Mouse (Mus musculus): ENCODE results near the gene Osbpl10. TPM values are rescaled to one million over a fixed set of nuclear protein-coding genes. Genes with fewer than 3 reads are reported as not detected.

Gene Osbpl10
- polyA plus RNA-seq, 1 experiment from 2014 or later, result 9.9 TPM

DNA sequence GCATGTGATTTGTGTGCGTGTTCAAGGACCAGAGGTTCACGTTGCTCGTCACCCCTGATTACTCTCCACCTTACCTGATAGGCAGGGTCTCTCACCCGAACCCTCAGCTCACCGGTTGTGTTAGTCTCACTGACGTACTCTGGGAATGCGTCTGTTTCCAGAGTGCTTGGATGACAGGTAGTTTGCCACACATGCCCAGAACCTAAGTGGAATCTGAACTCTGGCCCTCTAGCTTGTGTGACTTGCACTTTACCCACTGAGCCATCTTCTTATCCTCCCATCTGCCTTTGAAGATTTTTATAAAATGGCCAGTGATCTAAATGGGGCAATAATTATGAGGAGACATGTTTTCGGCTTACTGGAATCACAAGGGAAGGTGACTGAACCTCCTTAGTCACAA is 68.3 kb downstream of the Osbpl10 start:
- DNase-seq (ENCODE audit: low read depth, low spot score), result no peak
- in situ Hi-C loops (cut with MboI; ENCODE audit: low pct_unique_long_range_greater_than_20kb), result no loop called here
- H3K27me3 ChIP-seq, result no peaks in the 10 kb centered on the region
- no peak for TF ChIP-seq CTCF (IDR thresholded peaks at IDR 0.05)
- CTCF ChIA-PET, result no interaction called here
- POLR2A ChIA-PET, result no interaction called here
- no peak for ATAC-seq

DNA sequence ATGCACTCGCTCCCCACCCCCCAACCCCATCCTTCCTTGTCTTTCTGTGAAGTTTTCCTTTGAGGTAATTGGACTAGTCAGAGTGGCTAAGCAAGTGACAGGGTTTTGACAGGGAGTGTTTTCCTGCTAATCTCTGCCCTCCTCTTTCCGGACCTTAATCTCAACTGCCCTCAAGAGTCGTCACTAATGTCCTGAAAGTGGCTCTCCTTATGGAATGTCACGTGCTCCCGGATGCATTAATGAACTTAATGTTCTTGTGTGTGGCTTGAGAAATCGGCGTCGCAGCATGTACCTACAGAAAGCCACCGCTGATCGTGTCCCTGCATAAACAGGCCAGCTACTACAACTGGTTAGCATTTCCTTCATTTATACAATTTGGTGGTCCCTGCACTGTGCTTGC is 70.0 kb downstream of the Osbpl10 start:
- ATAC-seq (no peak), DNase-seq (ENCODE audit: low read depth, low spot score) (no peak)
- CTCF ChIA-PET, result no interaction called here
- in situ Hi-C loops (cut with MboI; ENCODE audit: low pct_unique_long_range_greater_than_20kb), result no loop called here
- TF ChIP-seq CTCF (IDR thresholded peaks at IDR 0.05), result no peak
- POLR2A ChIA-PET, result no interaction called here
- no peaks in the 10 kb centered on the region for H3K27me3 ChIP-seq

DNA sequence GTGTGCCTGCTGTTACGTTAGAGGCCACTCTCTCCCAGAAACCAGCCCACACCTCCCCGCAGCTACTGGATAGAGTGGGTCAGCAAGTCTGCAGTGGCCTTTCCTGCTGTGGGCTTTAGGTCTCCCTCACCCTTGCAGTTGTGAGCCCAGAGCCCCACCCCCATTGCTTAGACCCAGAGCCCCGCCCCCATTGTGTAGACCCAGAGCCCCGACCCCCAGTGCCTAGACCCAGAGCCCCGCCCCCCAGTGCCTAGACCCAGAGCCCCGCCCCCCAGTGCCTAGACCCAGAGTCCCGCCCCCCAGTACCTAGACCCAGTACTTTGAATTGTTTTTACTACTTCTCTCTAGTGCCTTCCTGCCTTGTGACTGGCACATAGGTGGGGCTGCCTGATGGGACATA is 70.5 kb downstream of the Osbpl10 start:
- no peaks in the 10 kb centered on the region for H3K27me3 ChIP-seq
- ATAC-seq (no peak), DNase-seq (ENCODE audit: low read depth, low spot score) (no peak)
- TF ChIP-seq CTCF (IDR thresholded peaks at IDR 0.05), result no peak
- CTCF ChIA-PET, result no interaction called here
- POLR2A ChIA-PET, result no interaction called here
- in situ Hi-C loops (cut with MboI; ENCODE audit: low pct_unique_long_range_greater_than_20kb), result no loop called here

DNA sequence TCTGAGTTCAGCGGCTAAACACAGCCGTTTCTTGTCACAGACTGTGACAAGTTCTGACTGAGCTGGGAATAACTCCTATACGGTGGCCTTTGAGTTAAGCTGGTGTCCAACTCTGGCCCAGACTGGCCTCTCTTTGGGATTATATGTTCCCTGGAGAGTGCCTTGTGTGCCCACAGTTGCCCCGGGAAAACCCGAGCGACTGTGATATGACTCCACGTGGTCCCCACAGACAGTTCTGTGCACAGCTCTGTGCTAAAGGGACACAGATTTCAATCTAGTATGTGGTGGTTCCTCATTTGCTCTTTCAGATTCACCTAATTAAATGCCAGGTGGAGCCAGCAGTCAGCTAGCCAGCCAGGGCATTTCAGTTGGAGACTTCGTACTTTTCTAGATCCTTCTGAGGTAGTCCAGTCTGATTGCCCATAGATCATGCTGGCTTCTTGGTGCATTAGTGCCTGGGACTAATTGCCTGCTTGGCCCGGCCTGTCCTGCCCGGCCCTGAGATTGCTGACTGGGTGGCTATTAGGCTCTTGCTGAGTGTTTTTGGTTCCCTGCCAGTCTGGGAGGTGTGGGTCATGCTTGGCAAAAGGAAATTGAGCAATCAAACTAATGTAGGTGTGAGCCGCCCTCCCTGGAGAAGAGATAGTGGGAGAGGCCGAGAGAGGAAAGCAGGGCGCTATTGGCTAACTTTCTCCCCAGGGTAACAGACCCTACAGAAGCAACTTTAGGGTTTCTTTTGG is 71.8 kb downstream of the Osbpl10 start:
- ChIA-PET CTCF (interaction anchor here (1.2 kb wide), 1 partner anchor 11 kb away, joined by 3 read pairs; no protein-coding TSS in a partner anchor), POLR2A (no interaction called here)
- TF ChIP-seq CTCF (IDR thresholded peaks at IDR 0.05), result no peak
- no peaks in the 10 kb centered on the region for H3K27me3 ChIP-seq
- peak; percentile 73 for ATAC-seq
- no peak for DNase-seq (ENCODE audit: low read depth, low spot score)
- in situ Hi-C loops (cut with MboI; ENCODE audit: low pct_unique_long_range_greater_than_20kb), result no loop called here

DNA sequence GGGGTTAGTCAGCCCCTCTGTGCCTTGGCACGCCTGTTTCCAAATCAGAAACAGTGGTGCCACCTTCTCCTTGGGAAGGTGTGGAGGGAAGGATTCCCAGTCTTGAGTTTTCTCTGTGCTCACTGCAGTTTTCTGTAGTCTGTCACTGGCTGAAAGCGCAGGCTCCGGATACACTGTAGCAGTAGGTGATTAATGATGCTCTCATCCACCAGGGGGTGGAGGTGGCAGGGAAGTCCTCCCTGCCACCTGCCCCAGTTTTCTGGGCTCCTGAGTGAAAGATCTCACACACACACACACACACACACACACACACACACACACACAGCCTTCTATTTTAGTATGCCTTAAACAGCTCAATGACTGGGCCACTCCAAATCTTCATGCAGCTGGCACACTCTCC is 73.6 kb downstream of the Osbpl10 start:
- ChIA-PET POLR2A (no interaction called here), CTCF (no interaction called here)
- no peak for TF ChIP-seq CTCF (IDR thresholded peaks at IDR 0.05)
- in situ Hi-C loops (cut with MboI; ENCODE audit: low pct_unique_long_range_greater_than_20kb), result no loop called here
- H3K27me3 ChIP-seq, result no peaks in the 10 kb centered on the region
- DNase-seq (ENCODE audit: low read depth, low spot score) (no peak), ATAC-seq (no peak)

DNA sequence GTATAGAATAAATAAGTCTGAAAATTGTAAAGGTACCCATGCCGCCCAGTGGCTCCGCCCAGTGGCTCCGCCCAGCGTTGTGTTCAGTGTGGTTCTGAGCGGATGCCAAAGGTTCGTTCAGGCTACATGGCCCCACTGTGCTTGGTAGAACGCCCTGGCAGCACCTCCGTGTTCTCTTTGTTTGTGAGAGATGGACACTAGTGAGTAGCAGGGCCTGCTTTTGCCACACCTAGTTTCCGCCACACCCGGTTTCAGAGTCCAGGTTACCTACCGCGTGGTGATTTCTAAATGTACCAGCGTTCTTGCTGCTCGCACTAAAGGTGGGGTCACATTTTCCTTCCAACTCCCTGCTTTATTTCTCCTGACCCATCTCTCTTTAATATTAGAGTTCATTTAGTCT is 75.4 kb downstream of the Osbpl10 start:
- in situ Hi-C loops (cut with MboI; ENCODE audit: low pct_unique_long_range_greater_than_20kb), result no loop called here
- no peak for ATAC-seq
- POLR2A ChIA-PET, result no interaction called here
- DNase-seq (ENCODE audit: low read depth, low spot score), result no peak
- no peak for TF ChIP-seq CTCF (IDR thresholded peaks at IDR 0.05)
- H3K27me3 ChIP-seq, result no peaks in the 10 kb centered on the region
- CTCF ChIA-PET, result no interaction called here

DNA sequence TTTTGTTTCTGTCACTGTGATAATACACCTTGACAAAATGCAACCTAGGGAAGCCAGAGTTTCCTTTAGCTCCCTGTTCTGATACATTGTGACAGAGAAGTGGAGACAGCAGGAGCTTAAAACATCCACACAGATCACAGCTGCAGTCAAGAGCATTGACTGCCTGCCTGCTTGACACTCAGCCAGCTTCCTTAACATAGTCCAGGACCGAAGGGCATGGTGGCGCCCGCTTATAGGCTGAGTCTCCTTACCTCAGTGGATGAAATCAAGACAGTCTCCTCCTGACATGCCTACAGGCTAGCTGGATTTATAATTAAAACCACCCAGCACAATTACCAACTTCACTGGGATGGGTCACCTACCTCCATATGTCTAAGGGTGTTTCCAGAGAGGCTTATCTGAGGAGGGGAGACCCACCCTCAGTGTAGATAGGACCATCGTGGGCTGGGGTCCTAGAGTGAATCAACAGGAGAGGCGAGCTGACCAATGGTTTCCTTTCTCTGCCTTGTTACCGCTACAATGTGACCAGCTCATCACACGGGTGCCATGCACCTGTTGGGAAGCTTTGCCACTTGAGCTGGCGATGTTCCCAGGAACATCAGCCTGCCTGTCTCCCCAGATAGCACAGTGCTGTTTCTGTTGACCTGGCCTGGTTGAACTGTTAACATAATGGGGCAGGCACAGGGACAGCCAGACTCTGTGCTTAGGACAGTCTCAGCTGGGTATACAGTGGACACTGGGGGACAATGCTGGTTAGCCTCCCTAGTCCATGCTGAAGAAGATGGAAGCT is 76.9 kb downstream of the Osbpl10 start:
- CTCF ChIA-PET, result interaction anchor here (1.1 kb wide), 1 partner anchor 11 kb away, joined by 3 read pairs; no protein-coding TSS in a partner anchor
- in situ Hi-C loops (cut with MboI; ENCODE audit: low pct_unique_long_range_greater_than_20kb), result no loop called here
- H3K27me3 ChIP-seq, result no peaks in the 10 kb centered on the region
- no peak for TF ChIP-seq CTCF (IDR thresholded peaks at IDR 0.05)
- POLR2A ChIA-PET, result no interaction called here
- ATAC-seq (no peak), DNase-seq (ENCODE audit: low read depth, low spot score) (no peak)

DNA sequence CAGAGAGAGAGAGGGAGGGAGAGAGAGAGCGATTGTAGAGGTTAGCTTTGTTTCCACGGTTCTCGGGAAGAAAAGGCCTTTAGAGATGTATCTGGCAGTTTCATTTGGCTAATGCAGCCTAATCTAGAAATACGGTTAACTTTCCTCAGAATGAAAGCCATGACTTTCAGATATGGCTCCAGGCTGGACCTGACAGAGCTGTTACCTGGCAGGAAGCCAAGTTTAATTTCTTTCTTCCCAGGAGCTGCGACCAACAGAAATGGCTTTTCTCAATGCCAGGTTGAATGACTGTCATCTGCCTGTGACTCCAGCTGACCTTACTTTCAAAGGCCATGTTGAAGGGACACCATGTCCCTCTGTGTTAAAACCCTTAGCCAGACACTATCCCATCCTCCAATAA is 80.4 kb downstream of the Osbpl10 start:
- in situ Hi-C loops (cut with MboI; ENCODE audit: low pct_unique_long_range_greater_than_20kb), result no loop called here
- ATAC-seq, result no peak
- CTCF ChIA-PET, result no interaction called here
- TF ChIP-seq CTCF (IDR thresholded peaks at IDR 0.05), result no peak
- H3K27me3 ChIP-seq, result no peaks in the 10 kb centered on the region
- DNase-seq (ENCODE audit: low read depth, low spot score), result no peak
- POLR2A ChIA-PET, result interaction anchor here (0.6 kb wide), 1 partner anchor 339 kb away, joined by 3 read pairs; no protein-coding TSS in a partner anchor

DNA sequence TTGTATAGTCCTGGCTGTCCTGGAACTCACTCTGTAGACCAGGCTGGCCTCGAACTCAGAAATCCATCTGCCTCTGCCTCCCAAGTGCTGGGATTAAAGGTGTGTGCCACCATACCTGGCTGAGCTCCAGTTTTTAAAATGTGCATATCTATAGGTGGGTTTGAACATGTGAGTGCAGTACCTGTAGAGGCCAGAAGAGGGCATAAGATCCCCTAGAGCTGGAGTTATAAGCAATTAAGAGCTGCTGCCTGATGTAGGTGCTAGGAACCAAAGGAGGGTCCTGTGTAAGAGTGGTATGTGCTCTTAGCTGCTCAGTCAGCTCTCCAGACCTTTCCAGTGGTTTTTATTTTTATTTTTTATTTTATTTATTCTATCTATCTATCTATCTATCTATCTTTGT is 86.5 kb downstream of the Osbpl10 start:
- no peak for ATAC-seq
- TF ChIP-seq CTCF (IDR thresholded peaks at IDR 0.05), result no peak
- no peaks in the 10 kb centered on the region for H3K27me3 ChIP-seq
- POLR2A ChIA-PET, result no interaction called here
- in situ Hi-C loops (cut with MboI; ENCODE audit: low pct_unique_long_range_greater_than_20kb), result no loop called here
- DNase-seq (ENCODE audit: low read depth, low spot score), result no peak
- CTCF ChIA-PET, result no interaction called here

DNA sequence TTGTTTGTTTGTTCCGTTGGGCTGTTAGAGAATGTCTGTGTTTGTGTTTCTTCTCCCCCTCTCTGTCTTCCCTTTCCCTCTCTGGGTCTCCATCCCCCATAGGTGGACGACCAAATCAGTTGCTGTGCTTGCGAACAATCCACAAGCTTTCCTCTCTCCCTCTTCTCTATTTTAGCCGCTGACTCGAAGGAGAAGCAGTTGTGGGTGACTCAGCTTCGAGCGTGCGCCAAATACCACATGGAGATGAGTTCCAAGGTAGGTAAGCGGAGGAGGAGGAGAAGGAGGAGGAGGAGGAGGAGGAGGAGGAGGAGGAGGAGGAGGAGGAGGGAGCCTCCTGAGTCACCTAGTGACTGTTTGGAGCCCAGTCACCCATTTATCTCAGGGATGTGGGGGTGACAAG is 88.7 kb downstream of the Osbpl10 start:
- ChIA-PET CTCF (no interaction called here), POLR2A (interaction anchor here (1.0 kb wide), 1 partner anchor 14 kb away, joined by 3 read pairs; no protein-coding TSS in a partner anchor)
- no peaks in the 10 kb centered on the region for H3K27me3 ChIP-seq
- DNase-seq (ENCODE audit: low read depth, low spot score) (no peak), ATAC-seq (peak; percentile 31)
- in situ Hi-C loops (cut with MboI; ENCODE audit: low pct_unique_long_range_greater_than_20kb), result no loop called here
- no peak for TF ChIP-seq CTCF (IDR thresholded peaks at IDR 0.05)

DNA sequence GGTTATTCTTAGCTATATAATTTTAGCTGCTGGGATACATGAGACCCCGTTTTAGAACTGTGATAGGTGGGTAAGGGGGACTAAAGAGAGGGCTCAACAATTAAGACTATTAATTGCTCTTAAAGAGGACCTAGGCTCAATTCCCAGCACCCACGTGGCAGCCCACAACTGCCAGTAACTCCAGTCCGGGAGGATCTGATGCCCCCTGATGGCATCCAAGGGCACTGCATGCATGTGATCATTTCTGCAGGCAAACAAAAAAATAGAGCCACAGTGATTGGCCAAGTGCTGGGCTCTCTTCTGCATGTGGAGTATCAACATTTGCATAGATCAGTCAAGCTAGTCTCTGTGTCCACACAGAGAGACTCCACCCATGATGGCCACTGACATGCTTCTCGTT is 96.8 kb downstream of the Osbpl10 start:
- in situ Hi-C loops (cut with MboI; ENCODE audit: low pct_unique_long_range_greater_than_20kb), result no loop called here
- no peaks in the 10 kb centered on the region for H3K27me3 ChIP-seq

More for the DNA sequence above, 96.8 kb downstream of the Osbpl10 start:
- ChIA-PET CTCF (interaction anchor here (0.8 kb wide), 1 partner anchor 13 kb away, joined by 3 read pairs; no protein-coding TSS in a partner anchor), POLR2A (no interaction called here)
- DNase-seq (ENCODE audit: low read depth, low spot score) (no peak), ATAC-seq (no peak)
- no peak for TF ChIP-seq CTCF (IDR thresholded peaks at IDR 0.05)
